Mouse (Mus musculus): ENCODE measurements at regions not wholly inside any gene's neighbourhood (a gene's known extent, or its start where the extent isn't known, plus 50 kb on each side); places are given as distances from the start of the nearest gene placed in this dataset.
"Not testable (repeated sequence)": the region's sequence is repeated elsewhere in the genome, so short reads cannot be mapped to it uniquely, and the experiment has no call there.

DNA sequence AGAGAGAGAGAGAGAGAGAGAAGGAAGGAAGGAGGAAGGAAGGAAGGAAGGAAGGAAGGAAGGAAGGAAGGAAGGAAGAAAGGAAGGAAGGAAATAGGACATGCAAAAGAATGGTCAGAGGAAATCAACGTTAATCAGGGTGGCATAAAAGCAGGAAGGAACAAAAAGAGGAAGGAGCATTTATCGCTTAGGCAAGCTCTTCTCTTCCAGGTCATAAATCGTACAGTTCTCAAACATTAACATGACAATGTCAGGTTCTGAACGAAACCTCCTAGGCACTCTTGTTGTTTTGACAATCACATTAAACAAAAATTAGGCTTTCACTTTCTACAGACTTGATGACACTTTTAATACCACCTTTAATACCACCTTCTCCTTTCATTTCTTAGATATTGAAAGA lies 594.0 kb downstream of the Efna5 start:
- no peak for DNase-seq (ENCODE audit: low spot score)

DNA sequence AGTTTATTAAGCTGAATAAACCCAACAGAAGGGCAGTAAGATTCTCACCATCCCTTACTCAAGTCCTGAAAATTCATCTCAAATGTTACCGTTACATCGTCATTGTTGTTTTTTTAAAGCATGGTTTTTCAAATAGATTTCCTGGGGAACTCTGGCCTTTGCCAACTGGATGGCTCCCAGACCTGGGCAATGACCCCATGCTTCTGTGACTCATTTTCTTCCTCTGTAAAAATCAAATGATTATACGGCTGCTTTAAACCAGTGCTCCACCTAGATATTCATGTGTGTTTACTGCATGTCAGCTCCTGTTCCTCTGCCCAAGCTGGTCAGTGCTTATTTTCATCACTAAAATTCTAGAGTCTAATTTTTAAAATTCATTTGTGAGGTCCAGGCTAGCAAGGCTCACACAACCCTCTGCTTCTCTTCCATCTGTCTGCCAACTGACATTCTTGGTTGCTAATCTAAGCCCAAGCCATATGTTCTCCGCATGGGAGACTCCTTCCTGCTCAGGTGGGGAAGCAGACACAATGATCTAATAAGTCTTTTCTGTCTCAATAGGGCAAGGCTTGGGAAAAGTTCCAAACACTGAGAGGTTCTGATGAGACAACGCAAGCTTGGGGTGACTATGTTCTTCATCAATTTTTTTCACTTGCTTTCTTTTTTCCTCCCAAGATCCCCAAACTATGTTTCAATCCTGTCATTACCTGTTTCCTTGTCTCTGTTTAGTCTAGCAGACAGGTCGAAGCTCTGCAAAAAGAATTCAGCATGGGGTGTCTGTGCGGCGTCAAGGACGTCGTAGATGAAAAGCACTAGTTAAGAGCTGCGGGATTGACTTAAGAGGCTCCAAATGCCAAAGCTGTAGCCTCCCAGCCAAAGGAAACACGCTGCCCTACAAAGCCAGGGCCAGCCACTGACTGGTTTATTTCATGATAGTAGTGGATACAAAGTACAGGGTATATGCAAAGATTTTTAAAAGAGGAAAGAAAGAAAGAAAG lies 594.7 kb downstream of the Efna5 start:
- DNase-seq (ENCODE audit: low spot score): no peak

DNA sequence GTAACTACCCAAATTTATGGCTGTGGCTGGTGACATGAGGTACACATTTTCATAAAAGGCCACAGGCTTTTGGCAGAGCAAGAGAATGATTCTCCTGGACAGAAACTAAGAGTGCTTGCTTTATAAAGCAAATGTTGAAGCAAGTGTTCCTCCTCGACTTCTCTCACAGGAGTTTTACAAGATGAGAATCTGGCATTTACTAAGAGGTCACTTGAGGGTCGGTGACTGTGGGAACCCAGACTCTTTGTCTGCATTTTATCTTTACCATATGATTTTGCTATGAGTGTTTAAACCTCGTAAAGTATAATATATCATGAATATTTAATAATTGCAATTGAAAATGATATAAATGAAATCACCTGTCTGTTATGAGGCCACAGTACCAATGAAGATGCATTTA lies 600.9 kb downstream of the Efna5 start:
- no peak for DNase-seq (ENCODE audit: low spot score)

DNA sequence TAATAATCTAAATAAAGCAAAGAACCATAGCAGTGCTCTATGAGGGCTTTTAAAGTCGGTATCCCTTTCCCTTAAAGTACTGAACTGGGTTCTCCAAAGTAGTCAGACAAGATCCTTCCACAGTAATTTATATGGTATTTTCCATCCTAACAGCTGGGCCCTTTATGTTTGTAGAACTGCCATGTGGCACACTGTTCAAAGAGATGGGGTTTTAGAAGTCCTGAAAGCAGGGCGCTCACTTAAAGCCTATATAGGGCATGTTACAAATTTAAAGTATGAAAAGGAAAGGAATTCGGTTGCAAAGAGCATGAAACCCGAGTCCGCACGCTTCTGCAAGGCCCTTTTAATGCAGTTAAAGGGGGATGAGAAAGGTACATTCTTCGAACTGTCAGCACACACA lies 609.7 kb downstream of the Efna5 start:
- DNase-seq (ENCODE audit: low spot score): no peak

DNA sequence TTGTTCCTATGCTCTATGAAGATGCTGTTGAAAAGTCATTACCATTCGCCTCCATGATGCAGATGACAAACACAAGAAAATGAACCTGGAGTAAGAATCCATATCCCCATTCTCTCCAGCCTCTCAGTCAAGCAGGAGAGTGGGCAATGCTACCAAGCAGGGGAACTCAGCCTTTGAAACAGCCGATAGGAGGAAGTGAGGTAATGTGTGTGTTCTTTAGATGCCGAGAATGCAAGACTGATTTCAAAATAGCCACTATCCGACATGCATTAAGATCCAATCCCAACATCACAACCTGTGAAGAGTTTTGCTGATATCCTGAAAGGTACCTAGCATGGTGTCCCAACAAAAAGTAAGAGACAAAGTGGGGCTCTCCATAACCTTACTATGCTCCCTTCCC lies 611.8 kb downstream of the Efna5 start:
- no peak for DNase-seq (ENCODE audit: low spot score)

DNA sequence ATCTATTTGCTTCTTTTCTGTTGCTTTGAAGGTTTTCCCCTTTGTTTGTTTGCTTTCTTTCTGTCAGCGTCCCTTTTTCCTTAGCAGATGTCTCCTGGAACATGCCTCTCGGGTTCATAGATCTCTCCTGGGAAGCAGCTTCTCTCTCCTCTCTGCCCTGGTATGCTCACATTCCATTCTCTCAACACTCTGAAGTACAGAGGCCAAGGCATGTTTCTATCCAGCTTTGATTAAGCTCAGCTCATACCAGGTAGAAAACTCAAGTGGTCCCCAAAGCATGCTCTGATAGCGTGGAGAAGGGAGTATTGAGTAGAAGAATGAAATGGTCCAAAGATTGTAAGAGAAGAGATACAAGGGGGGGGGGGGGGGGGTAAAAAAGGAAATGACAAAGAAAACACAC lies 627.7 kb downstream of the Efna5 start:
- DNase-seq (ENCODE audit: low spot score): no peak

DNA sequence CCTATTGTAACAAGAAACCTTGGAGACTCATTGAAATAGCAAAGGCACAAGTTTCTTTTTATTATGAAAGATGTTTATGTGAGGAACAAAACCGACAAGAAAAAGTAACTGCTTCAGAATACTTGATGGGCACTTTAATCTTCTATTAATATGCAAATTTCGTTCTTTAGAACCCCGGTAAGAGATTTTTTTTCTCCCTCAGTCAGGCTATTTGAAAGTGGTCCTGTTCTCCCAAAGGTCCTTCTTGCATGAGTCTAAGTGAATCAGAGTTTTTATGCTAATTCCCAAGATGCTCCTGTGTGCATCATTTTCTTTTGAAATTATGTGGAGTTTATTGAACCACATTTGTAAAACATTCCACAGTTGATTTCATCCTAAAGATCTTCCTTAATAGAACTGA lies 633.1 kb downstream of the Efna5 start:
- DNase-seq (ENCODE audit: low spot score): no peak

DNA sequence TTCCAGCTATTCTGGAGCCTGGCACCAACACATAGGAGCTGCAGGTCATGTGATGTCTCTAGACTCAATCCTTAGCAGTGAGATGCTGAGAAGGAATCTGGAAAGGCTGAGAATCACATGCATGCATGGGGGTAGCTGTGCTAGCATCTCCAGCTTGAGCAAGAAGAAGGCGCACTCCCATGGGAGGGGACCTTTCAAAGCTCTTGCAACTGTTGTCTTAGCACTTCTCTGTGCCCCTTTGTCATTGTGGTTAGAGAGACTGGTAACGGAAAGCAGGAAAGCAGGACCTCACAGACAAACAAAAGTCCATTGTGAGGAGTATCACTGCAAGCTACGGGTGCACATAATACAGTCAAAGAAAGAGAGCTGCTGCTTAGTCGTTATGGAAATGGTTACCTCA lies 634.5 kb downstream of the Efna5 start:
- DNase-seq (ENCODE audit: low spot score): no peak

DNA sequence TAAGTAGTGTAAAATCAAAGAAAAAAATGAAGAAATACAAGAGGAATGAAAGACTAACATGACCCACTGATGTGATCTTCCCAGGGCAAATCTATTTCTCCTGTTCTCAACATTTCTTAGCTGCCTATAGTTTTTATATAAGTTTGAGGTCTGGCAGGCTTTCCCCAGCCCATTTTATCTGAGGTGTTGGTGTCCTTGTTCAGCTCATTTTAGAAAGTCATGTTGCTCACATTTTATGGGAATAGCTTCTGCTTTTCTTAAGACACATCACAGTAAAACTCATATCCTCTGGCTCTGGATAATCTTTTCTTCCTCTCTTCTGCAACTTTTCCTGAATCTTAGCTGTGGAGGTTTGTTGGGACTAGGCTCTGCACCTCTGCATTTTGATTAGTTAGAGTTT lies 650.2 kb downstream of the Efna5 start:
- no peak for DNase-seq (ENCODE audit: low spot score)

DNA sequence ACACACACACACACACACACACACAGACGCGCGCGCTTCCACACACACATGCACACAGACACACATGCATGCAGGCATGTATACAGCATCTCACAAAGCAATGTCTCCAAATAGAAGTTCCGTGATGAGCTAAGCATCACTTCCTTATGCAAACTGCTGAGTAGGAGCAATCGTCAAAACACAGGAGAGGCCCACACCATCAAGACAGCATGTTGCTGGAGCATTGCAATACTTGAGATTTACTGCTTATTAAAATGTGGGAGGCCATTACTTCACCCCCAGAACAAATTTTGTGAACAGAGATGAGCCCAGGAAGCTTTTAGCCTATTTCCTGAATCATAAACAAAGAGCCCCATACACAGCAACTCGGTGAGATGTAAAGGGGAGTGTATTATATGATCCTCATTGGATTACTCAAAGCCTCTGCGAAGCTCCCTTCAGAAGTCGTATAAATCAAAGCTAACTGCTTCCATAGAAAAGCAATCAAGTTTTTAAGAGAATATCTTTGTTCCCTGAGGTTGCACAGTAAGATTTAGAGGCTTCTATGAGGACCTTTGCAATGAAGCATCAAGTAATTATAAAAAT lies 670.6 kb downstream of the Efna5 start:
- no peak for DNase-seq (ENCODE audit: low spot score)

DNA sequence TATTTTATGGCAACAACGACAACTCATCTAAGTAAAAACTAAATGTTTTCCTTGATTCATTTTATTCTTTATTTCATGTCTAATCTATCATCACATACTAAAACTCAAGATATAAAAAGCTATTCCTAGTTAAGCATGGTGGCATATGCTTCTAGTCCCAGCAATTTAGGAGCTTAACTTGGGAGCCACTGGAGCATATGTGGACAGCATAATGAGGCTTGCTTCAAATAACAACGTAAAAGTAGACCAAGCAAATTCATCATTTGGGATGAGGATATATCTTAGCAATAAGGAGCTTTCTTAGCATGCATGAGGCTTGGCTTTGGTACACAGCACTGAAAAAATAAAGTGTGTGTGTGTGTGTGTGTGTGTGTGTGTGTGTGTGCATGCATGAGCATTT lies 678.5 kb downstream of the Efna5 start:
- no peak for DNase-seq (ENCODE audit: low spot score)

DNA sequence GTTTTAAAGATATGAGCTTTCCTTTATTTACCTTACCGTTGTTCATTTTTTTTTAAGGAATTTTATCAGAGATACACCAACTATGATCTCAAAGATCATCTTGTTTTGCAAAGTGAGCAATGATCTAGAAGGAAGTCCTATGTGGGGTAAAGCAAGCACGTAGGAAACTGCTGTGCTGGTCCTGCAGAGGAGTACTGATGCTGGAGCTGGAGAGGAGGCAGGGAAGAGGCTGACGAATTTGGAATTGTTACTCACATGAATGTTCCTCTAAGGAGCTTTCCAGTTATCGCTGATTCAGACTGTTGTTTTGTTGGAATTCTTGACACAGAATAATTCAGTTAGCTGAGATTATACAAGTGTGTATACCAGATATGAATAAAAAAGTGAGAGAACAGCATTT lies 680.6 kb downstream of the Efna5 start:
- DNase-seq (ENCODE audit: low spot score): no peak

DNA sequence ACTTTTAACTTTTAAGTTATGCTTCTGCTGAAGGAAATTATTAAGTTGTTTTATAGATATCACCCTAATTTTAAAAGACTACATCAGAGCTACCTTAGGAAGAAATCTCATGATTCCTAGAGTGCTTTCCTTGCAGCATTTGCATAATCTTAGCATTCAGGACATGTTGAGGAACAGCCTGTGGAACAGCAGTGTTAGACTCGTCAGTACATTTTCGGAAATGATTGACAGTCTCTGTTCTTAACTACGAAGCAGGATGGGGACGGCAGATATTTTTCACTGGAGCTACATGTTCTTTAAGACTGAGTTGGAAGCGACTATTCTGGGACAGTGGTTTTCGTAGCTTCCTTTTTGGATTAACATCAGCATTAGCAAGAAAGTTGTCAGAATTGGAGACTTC lies 681.6 kb downstream of the Efna5 start:
- DNase-seq (ENCODE audit: low spot score): peak; percentile 1

DNA sequence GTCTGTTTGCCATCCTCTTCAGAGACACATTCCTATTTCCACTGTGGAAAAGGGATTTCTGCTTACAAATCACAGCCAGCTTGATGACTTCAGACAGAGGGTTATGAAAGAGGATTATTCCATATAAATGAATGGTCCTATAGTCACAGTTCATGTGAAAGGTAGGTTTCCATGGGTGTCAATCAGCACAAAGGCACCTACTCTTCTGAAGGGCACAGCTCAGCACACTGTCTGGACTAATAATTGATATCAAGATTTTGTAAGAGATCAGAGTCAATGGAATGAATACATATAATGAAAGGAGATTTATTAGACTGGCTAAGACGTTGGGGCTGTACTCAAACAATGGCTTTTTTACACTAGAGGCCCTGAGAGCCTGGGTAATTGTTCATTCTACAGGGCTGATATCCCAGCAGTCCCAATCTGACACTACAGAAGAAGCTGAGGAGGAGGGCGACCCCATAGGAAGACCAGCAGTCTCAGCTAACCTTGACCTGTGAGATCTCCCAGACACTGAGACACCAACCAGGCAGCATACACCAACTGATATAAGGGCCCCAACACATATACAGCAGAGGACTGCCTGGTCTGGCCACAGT lies 702.4 kb downstream of the Efna5 start:
- DNase-seq (ENCODE audit: low spot score): no peak

DNA sequence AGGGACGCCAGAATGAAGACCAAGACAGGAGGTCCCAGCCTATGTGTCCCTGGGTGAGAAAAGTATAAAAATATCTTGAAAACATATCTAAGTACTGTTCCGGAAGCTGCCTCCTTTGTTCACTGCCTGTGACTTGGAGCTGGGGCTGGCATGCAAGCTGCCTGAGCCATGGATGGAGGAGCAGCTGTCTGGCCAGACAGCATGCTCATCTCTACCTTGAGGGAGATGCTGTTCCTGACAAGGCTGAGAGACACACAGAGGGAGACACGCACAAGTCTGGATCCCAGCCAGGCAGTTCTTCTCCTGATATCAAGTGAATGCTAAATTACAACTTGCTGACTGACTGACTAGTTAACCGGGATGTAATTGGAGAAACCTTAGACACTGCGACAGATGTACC lies 704.8 kb downstream of the Efna5 start:
- no peak for DNase-seq (ENCODE audit: low spot score)

DNA sequence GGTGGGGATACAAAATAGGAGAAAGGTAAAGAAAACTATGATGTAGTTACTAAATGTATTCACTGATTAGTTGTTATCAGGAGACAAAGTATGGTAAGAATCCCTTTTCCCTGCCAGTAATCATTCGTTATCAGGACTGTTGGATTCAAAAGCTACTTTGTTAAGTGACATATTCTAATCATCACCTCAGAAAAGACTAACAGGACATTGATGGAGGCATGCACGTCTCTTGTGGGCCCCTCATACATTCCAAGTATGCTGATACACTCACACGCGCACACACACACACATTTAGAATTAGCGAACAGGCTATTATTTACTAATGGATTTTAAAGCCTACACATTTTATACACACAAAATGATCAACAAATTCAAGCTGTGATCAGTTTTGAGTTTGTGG lies 708.8 kb downstream of the Efna5 start:
- no peak for DNase-seq (ENCODE audit: low spot score)

DNA sequence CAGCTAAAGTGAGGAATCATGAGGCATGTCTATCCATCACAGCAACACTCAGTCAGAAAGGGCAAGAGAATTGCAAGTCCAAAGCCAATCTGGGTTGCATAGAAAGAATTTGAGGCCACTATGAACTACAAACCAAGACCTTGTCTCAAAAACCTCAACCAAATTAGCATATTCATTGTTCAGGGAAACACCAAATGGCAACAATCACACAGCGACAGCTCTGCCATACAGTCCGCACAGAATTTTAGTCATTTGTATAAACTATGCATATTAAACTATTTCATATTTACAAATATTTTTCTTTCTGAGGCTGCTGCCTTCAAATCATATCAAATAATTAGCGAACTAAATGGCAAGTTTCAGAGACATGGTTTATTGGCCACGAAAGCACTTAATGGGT lies 709.6 kb downstream of the Efna5 start:
- no peak for DNase-seq (ENCODE audit: low spot score)

DNA sequence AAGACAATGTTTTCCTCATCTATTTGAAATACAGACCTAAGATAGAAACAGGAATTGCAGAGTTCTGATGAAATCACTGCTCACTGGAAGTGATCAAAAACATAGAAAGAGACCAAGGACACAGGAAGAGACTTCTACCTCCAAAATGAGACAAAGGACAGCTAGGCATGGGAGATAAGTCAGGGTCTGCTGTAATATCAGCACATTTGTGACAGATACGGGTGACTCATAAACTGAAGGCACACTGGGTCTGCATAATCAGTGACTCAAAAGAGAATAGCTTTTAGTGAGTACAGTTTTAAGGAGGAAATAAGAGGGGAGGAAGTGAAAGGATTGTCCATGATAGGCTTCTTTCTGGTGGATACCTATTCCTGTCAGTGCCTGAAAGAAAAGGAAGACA lies 719.7 kb downstream of the Efna5 start:
- no peak for DNase-seq (ENCODE audit: low spot score)

DNA sequence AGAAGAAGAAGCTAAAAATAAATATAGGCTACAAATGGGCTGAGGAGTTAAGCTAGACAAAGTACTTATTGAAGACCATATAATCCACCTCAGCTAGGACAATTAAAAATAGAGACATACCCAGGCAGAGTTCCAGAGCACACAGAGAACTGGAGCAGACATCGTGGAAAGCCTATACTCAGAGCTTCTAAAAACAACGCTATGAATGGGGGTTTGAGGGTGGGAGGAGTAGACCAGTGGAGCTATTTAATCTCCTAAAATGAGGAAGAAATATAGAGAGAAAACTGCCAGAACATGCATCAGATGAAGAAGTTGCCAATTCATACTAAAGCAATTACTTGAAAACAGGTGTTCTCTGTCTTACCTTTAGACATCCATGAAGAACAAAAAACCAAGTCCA lies 720.8 kb downstream of the Efna5 start:
- DNase-seq (ENCODE audit: low spot score): no peak

DNA sequence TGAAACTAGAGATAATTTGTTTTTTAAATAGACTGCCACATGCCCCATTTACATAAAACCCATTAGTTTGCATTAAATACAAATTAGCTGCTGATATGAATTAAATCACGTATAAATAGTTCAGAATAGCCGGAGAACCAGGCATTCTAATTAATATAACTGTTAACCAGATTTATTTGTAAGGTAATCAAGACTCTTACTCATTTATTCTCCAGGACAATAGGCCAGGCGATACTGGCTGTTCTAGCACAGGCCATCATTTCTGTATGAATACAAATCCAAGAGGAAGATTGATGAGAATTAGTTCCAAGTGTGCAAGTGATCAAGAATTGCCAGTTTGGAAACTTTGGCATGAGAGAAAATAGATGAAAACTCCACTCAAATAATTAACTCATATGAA lies 746.1 kb downstream of the Efna5 start:
- DNase-seq (ENCODE audit: low spot score): no peak

DNA sequence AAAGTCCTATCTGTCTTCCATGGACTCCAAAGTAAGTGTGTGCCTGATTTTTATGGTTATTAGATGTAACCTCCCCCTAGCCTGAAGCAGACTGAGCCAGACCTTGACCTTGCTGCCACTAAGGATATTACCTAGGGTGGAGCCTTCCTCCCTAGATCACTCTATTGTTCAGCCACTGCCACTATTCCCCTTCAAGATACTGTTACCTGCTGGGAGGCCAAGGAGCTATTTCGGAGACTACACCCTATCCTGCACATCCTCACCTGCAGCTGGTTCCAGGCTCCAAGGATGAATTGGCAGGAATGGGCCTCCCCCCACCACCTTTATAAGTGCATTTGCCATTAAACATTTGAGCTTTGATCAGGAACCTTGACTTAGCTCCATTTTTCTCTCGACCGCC lies 769.4 kb downstream of the Efna5 start:
- DNase-seq (ENCODE audit: low spot score): not testable (repeated sequence)

DNA sequence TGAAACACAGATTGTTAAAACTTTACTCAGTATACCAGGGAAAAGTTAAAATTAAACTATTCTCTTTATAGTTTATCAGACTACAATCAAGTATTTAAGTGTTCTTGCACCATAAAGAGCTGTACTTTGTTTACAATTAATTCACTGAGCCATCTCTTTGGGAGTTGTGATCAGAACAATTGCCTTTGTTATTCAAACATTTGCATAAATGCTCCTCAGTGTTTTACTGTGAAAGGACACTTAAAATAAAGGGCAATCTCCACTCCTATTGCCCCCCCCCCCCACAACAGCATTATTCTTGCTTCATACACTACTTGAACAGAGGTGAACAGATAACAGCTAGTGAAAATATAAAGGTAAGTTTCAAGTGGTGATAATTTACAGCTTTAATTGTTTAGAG lies 772.1 kb downstream of the Efna5 start:
- DNase-seq (ENCODE audit: low spot score): no peak

DNA sequence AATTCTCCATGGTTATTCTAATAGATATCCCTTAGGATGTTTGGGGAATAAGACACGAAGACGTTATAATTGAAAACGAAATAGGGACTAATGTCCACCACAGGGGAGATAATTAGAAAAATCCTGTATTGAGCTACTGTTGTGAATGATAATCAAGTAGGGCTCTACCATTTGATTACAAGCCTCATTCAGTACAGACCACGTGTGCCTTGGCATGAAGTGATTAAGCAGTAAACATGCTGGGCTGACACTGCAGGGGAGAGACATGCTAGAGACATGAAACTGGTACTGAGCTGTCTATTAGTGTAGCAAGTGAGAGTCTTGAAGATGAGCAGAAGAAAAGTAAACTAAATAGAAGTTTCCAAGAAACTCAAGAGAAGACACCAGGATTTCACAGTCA lies 797.8 kb downstream of the Efna5 start:
- DNase-seq (ENCODE audit: low spot score): no peak
